21 mouse cellular contexts compared by ENCODE assay signal in the genomic region with DNA sequence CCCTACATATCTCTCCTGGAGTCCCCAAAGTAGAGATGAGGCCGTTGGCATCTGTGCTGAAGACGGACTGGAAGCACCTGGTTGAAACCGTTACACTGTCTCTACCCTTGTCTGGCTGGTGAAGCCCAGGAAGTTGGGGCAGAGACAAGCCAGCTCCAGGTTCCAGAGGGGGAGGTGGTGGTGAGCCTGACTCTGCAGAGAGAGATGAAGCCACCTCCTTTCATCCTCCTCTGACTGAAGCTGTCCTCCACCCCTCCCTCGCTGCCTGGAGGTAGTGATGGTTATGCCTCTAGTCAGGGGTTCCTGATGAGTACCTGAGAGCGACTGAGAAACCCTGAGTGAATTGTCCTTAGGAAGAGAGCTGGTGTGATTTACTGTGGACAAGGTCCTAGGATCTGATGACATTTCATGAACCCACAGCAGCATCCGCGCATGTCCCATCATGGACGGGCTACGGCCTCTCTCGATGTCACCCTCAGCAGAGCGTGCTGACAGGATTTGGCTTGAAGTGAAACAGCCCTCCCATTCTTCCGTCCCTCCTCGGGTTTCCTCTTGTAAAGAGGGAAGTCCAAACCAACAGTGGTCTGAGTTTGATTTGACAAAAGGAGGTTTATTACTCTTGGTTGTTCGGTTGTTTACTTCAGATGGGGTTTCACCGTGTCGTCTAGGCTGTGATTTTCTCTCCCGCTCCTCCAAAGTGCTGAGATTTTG. TPM values are rescaled to one million over a fixed set of nuclear protein-coding genes. Genes with fewer than 3 reads are reported as not detected.
DNase-seq lines count a peak whose midpoint lies in the region; ATAC-seq and TF ChIP-seq lines count a peak whose summit lies in the region.
"Had no signal": no experiment of that assay in that cellular context is flagged by ENCODE, and none has a peak within 500 bp of the region (broad histone marks: within the 10 kb centered on the region; RNA-seq: fewer than 3 reads in every experiment).

No protein-coding gene starts in this region.

- no peak for TF ChIP-seq POLR2A in liver, adult 2 months (IDR thresholded peaks at IDR 0.05; ENCODE audit: extremely low read depth, insufficient read depth, low read length)

- TF ChIP-seq CTCF in liver, adult 2 months (IDR thresholded peaks at IDR 0.05; ENCODE audit: low read depth, low read length): no peak
- no peak for TF ChIP-seq CTCF in lung, postnatal 0 days (IDR thresholded peaks at IDR 0.05)

- no peak overlapping the region for H3K9ac ChIP-seq in liver, adult 2 months (ENCODE audit: low read depth, low read length)
- no peak overlapping the region for H3K9ac ChIP-seq in liver, embryonic 11.5 days (ENCODE audit: low read depth, low read length)
- H3K9ac ChIP-seq in kidney, embryonic 15.5 days: no peak overlapping the region
- no peak overlapping the region for H3K9ac ChIP-seq in lung, postnatal 0 days (replicated peaks; ENCODE audit: low read depth)
- H3K9ac ChIP-seq: embryonic facial prominence, embryonic 13.5 days; heart, embryonic 13.5 days; hindbrain, embryonic 15.5 days; limb, embryonic 13.5 days; neural tube, embryonic 13.5 days had no signal

- peak; percentile 26 for DNase-seq in liver, adult 2 months (ENCODE audit: extremely low read depth, low read depth, low spot score)
- DNase-seq in liver, embryonic 11.5 days (ENCODE audit: low spot score): no peak
- peak; percentile 70 for DNase-seq in naive thymus-derived CD4-positive, alpha-beta T cell, adult 2 months (ENCODE audit: low read depth)
- DNase-seq in thymus, postnatal 36 days: peak; percentile 66 to 83
- no peak for DNase-seq in lung, postnatal 0 days (ENCODE audit: low spot score)
- DNase-seq: adrenal gland, postnatal 10 days; cerebellum, adult 11-12 months; gastrocnemius, postnatal 14 days; kidney, postnatal 14 days; lung, postnatal 14 days; right cerebral cortex, postnatal 25 days had no signal

- no peak for TF ChIP-seq EP300 in lung, postnatal 0 days (IDR thresholded peaks at IDR 0.05)

- H3K4me1 ChIP-seq in liver, adult 2 months (ENCODE audit: control insufficient read depth, insufficient read depth, low read length): no peaks in the 10 kb centered on the region
- H3K4me1 ChIP-seq in liver, embryonic 11.5 days (replicated peaks; ENCODE audit: control insufficient read depth, insufficient read depth, low read length): no peaks in the 10 kb centered on the region
- peaks cover 11% of the 10 kb centered on the region; the same call in 1 of the 2 replicates for H3K4me1 ChIP-seq in kidney, embryonic 15.5 days
- peaks cover 4% of the 10 kb centered on the region; the same call in 1 of the 2 replicates for H3K4me1 ChIP-seq in lung, postnatal 0 days (ENCODE audit: insufficient read depth, low read depth, low read length)
- H3K4me1 ChIP-seq: limb, embryonic 13.5 days had no signal

- H3K79me2 ChIP-seq in liver, adult 2 months (ENCODE audit: control insufficient read depth, insufficient read depth, low read length): no peaks in the 10 kb centered on the region

- H3K4me2 ChIP-seq in liver, embryonic 11.5 days: no peak overlapping the region
- no peak overlapping the region for H3K4me2 ChIP-seq in kidney, embryonic 15.5 days
- H3K4me2 ChIP-seq in lung, postnatal 0 days (replicated peaks; ENCODE audit: low read depth, low read length): no peak overlapping the region
- H3K4me2 ChIP-seq: embryonic facial prominence, embryonic 13.5 days; heart, embryonic 13.5 days; hindbrain, embryonic 15.5 days; limb, embryonic 13.5 days; midbrain, embryonic 11.5 days; neural tube, embryonic 13.5 days had no signal

- no peak overlapping the region for H3K4me3 ChIP-seq in liver, adult 2 months (ENCODE audit: insufficient read depth, low read depth, low read length)
- no peak overlapping the region for H3K4me3 ChIP-seq in liver, embryonic 11.5 days (ENCODE audit: low read depth, low read length)
- H3K4me3 ChIP-seq in kidney, embryonic 15.5 days (replicated peaks): no peak overlapping the region
- H3K4me3 ChIP-seq in lung, postnatal 0 days (ENCODE audit: low read depth, low read length): no peak overlapping the region
- H3K4me3 ChIP-seq: embryonic facial prominence, embryonic 13.5 days; heart, embryonic 13.5 days; hindbrain, embryonic 15.5 days; limb, embryonic 13.5 days; neural tube, embryonic 13.5 days had no signal

- no peaks in the 10 kb centered on the region for H3K36me3 ChIP-seq in liver, adult 2 months (ENCODE audit: control insufficient read depth, insufficient read depth, low read length)
- no peaks in the 10 kb centered on the region for H3K36me3 ChIP-seq in liver, embryonic 11.5 days (ENCODE audit: control insufficient read depth, insufficient read depth, low read length)
- H3K36me3 ChIP-seq in kidney, embryonic 15.5 days: no peaks in the 10 kb centered on the region
- H3K36me3 ChIP-seq in lung, postnatal 0 days (ENCODE audit: insufficient read depth, low read length): 0 out of 2 replicates have a peak, but pooled peaks cover 8% of the 10 kb centered on the region
- H3K36me3 ChIP-seq: hindbrain, embryonic 15.5 days had no signal

- 88% methylated on average over 17 of the region's 17 CpGs for WGBS in liver, adult 2 months
- WGBS in liver, embryonic 11.5 days: 79% methylated on average over 17 of the region's 17 CpGs
- 56% methylated on average over 17 of the region's 17 CpGs for WGBS in kidney, embryonic 15.5 days
- 78% methylated on average over 17 of the region's 17 CpGs for WGBS in lung, postnatal 0 days

- no peak overlapping the region for H3K27ac ChIP-seq in liver, adult 2 months (replicated peaks; ENCODE audit: insufficient read depth, low read depth, low read length)
- H3K27ac ChIP-seq in liver, embryonic 11.5 days (ENCODE audit: low read depth, low read length): no peak overlapping the region
- no peak overlapping the region for H3K27ac ChIP-seq in kidney, embryonic 15.5 days
- no peak overlapping the region for H3K27ac ChIP-seq in lung, postnatal 0 days (ENCODE audit: low read length)
- H3K27ac ChIP-seq: embryonic facial prominence, embryonic 13.5 days; heart, embryonic 13.5 days; hindbrain, embryonic 15.5 days; limb, embryonic 13.5 days; neural tube, embryonic 13.5 days had no signal

- ATAC-seq in liver, embryonic 11.5 days (replicated peaks; ENCODE audit: low FRiP score): no peak
- peak; percentile 59 for ATAC-seq in common myeloid progenitor, adult 5-6 weeks (replicated peaks; ENCODE audit: low read depth, poor library complexity, severe bottlenecking)
- no peak; the same call in 1 of the 2 replicates for ATAC-seq in kidney, embryonic 15.5 days (replicated peaks; ENCODE audit: low FRiP score)
- ATAC-seq in erythroblast, adult 5-6 weeks (replicated peaks; ENCODE audit: low FRiP score, poor library complexity, severe bottlenecking): no peak
- ATAC-seq in lung, postnatal 0 days: no peak
- ATAC-seq: intestine, postnatal 0 days had no signal

- H3K27me3 ChIP-seq in liver, adult 2 months (ENCODE audit: control insufficient read depth, insufficient read depth, low read length): no peaks in the 10 kb centered on the region
- no peaks in the 10 kb centered on the region for H3K27me3 ChIP-seq in liver, embryonic 11.5 days (replicated peaks; ENCODE audit: control insufficient read depth, insufficient read depth, low read length)
- H3K27me3 ChIP-seq in kidney, embryonic 15.5 days: no peaks in the 10 kb centered on the region
- no peaks in the 10 kb centered on the region for H3K27me3 ChIP-seq in lung, postnatal 0 days (replicated peaks; ENCODE audit: insufficient read depth, low read length)
- H3K27me3 ChIP-seq: embryonic facial prominence, embryonic 13.5 days; heart, embryonic 13.5 days; hindbrain, embryonic 15.5 days; neural tube, embryonic 13.5 days had no signal

- no peaks in the 10 kb centered on the region for H3K9me3 ChIP-seq in liver, embryonic 11.5 days (ENCODE audit: control insufficient read depth, low read length)
- no peaks in the 10 kb centered on the region for H3K9me3 ChIP-seq in kidney, embryonic 15.5 days (replicated peaks)
- H3K9me3 ChIP-seq in lung, postnatal 0 days (ENCODE audit: low read length): no peaks in the 10 kb centered on the region
- H3K9me3 ChIP-seq: embryonic facial prominence, embryonic 13.5 days; heart, embryonic 13.5 days; hindbrain, embryonic 15.5 days; limb, embryonic 13.5 days; neural tube, embryonic 13.5 days had no signal

RNA-seq across cellular contexts. Expression of a gene that starts 28.5 kb away (rescaled TPM):
- total RNA-seq in liver, adult 2 months (2014; rRNA removed): 0.40 and 0.83 TPM in 2 replicates
- polyA plus RNA-seq in liver, adult 2 months (2012; rRNA removed): 0.50 and 0.88 TPM in 2 replicates
- 0.59 and 0.78 TPM in 2 replicates for polyA plus RNA-seq in liver, embryonic 11.5 days (2014; fragmentation: Nextera tagmentation; extraction: Ambion mirVana)
- total RNA-seq in common myeloid progenitor, adult 5-6 weeks (2017): 1.6 and 2.3 TPM in 2 replicates
- polyA plus RNA-seq in kidney, embryonic 15.5 days (2015; fragmentation: Nextera tagmentation; extraction: Ambion mirVana): 1.2 and 1.5 TPM in 2 replicates
- total RNA-seq in erythroblast, adult 5-6 weeks (2015; ENCODE audit: low replicate concordance): 0.63 TPM in 1 of 2 replicates, not detected in the other
- total RNA-seq in erythroblast, adult 5-6 weeks (2017; ENCODE audit: low replicate concordance): 4.0 TPM in 1 of 2 replicates, not detected in the other
- polyA plus RNA-seq in lung, postnatal 0 days (2015; fragmentation: Nextera tagmentation; extraction: Ambion mirVana): 1.9 and 2.2 TPM in 2 replicates

Comparison
In these comparisons a context has a peak if more than half of its experiments do, and no peak if none do; other contexts are left out.
1. DNase-seq: peak in liver, adult 2 months (single experiment), naive thymus-derived CD4-positive, alpha-beta T cell, adult 2 months (single experiment) and thymus, postnatal 36 days (2 of 2); none in liver, embryonic 11.5 days (single experiment) and lung, postnatal 0 days (single experiment).